Comparison of ENCODE assay signal across 13 mouse cellular contexts in genomic region chr11:46092121-46092520, GRCm38 (mm10). TPM values are rescaled to one million over a fixed set of nuclear protein-coding genes. Genes with fewer than 3 reads are reported as not detected.
DNase-seq lines count a peak whose midpoint lies in the region; ATAC-seq and TF ChIP-seq lines count a peak whose summit lies in the region.
"Had no signal": no experiment of that assay in that cellular context is flagged by ENCODE, and none has a peak within 500 bp of the region (broad histone marks: within the 10 kb centered on the region; RNA-seq: fewer than 3 reads in every experiment).

No protein-coding gene starts in this region.

- H3K27me3 ChIP-seq in kidney, embryonic 15.5 days, result no peaks in the 10 kb centered on the region
- H3K27me3 ChIP-seq in kidney, embryonic 14.5 days (ENCODE audit: control insufficient read depth, insufficient read depth, low read length), result no peaks in the 10 kb centered on the region
- no peaks in the 10 kb centered on the region for H3K27me3 ChIP-seq in MEL (ENCODE audit: control insufficient read depth in 1 of 2, insufficient read depth in 2 of 2, low read length in 2 of 2)
- no peaks in the 10 kb centered on the region for H3K27me3 ChIP-seq in neural tube, embryonic 15.5 days (replicated peaks)
- no peaks in the 10 kb centered on the region for H3K27me3 ChIP-seq in forebrain, embryonic 13.5 days
- H3K27me3 ChIP-seq: limb, embryonic 13.5 days; Patski had no signal

- H3K79me2 ChIP-seq in MEL (ENCODE audit: control insufficient read depth, insufficient read depth, low read length, poor library complexity), result no peaks in the 10 kb centered on the region

- no peaks in the 10 kb centered on the region for H3K9me3 ChIP-seq in kidney, embryonic 15.5 days (replicated peaks)
- no peaks in the 10 kb centered on the region for H3K9me3 ChIP-seq in kidney, embryonic 14.5 days (ENCODE audit: control insufficient read depth, low read length)
- H3K9me3 ChIP-seq in MEL (replicated peaks; ENCODE audit: insufficient read depth, low read length), result no peaks in the 10 kb centered on the region
- H3K9me3 ChIP-seq in neural tube, embryonic 15.5 days (replicated peaks), result no peaks in the 10 kb centered on the region
- H3K9me3 ChIP-seq in forebrain, embryonic 13.5 days (replicated peaks), result no peaks in the 10 kb centered on the region
- H3K9me3 ChIP-seq: limb, embryonic 13.5 days had no signal

- peaks cover 23% of the 10 kb centered on the region for H3K36me3 ChIP-seq in kidney, embryonic 15.5 days
- peaks cover 7% of the 10 kb centered on the region; the same call in 1 of the 2 replicates for H3K36me3 ChIP-seq in kidney, embryonic 14.5 days (ENCODE audit: control insufficient read depth, insufficient read depth, low read length)
- H3K36me3 ChIP-seq in MEL (ENCODE audit: control insufficient read depth in 1 of 2, insufficient read depth in 2 of 2, low read length in 2 of 2), result peaks cover 0 to 22% of the 10 kb centered on the region in 2 experiments; a peak in 2 of 4 replicates
- peaks cover 12% of the 10 kb centered on the region for H3K36me3 ChIP-seq in neural tube, embryonic 15.5 days
- H3K36me3 ChIP-seq in forebrain, embryonic 13.5 days (ENCODE audit: poor library complexity, severe bottlenecking), result 0 out of 2 replicates have a peak, but pooled peaks cover 10% of the 10 kb centered on the region

- no peak for TF ChIP-seq EP300 in MEL (IDR thresholded peaks at IDR 0.05; ENCODE audit: low read depth in 1 of 2, low read length in 2 of 2)

- TF ChIP-seq RAD21 in MEL (IDR thresholded peaks at IDR 0.05; ENCODE audit: low read depth, low read length), result no peak

- H3K27ac ChIP-seq in kidney, embryonic 15.5 days, result 0 out of 2 replicates have a peak overlapping the region, but pooled peaks have one; percentile 49
- H3K27ac ChIP-seq in kidney, embryonic 14.5 days (ENCODE audit: low read depth, low read length), result no peak overlapping the region
- H3K27ac ChIP-seq in MEL (ENCODE audit: control insufficient read depth, low read depth, low read length), result no peak overlapping the region
- H3K27ac ChIP-seq in neural tube, embryonic 15.5 days (replicated peaks), result 0 out of 2 replicates have a peak overlapping the region, but pooled peaks have one; percentile 37
- no peak overlapping the region for H3K27ac ChIP-seq in forebrain, embryonic 13.5 days
- H3K27ac ChIP-seq: limb, embryonic 13.5 days had no signal

- 87% methylated on average over 4 of the region's 4 CpGs for WGBS in kidney, embryonic 15.5 days
- 91% methylated on average over 4 of the region's 4 CpGs for WGBS in kidney, embryonic 14.5 days
- WGBS in neural tube, embryonic 15.5 days, result 69% methylated on average over 4 of the region's 4 CpGs
- 85% methylated on average over 4 of the region's 4 CpGs for WGBS in forebrain, embryonic 13.5 days

- H3K4me3 ChIP-seq in kidney, embryonic 15.5 days (replicated peaks), result no peak overlapping the region
- H3K4me3 ChIP-seq in kidney, embryonic 14.5 days (ENCODE audit: low read length), result no peak overlapping the region
- no peak overlapping the region for H3K4me3 ChIP-seq in MEL (ENCODE audit: control insufficient read depth in 1 of 2, insufficient read depth in 1 of 2, low read depth in 2 of 2, low read length in 2 of 2)
- H3K4me3 ChIP-seq in neural tube, embryonic 15.5 days (replicated peaks), result no peak overlapping the region
- no peak overlapping the region for H3K4me3 ChIP-seq in forebrain, embryonic 13.5 days
- H3K4me3 ChIP-seq: limb, embryonic 13.5 days had no signal

- ATAC-seq in kidney, embryonic 15.5 days (replicated peaks; ENCODE audit: low FRiP score), result no peak
- no peak for ATAC-seq in kidney, embryonic 14.5 days (ENCODE audit: low FRiP score, low TSS enrichment)
- 0 out of 2 replicates have a peak, but pooled peaks have one; percentile 25 for ATAC-seq in neural tube, embryonic 15.5 days (ENCODE audit: low FRiP score)
- ATAC-seq in forebrain, embryonic 13.5 days, result no peak
- ATAC-seq: Patski had no signal

- peak; percentile 48 to 60 for DNase-seq in cerebellum, postnatal 25 days
- DNase-seq in cerebellum, adult 11 months, result no peak
- DNase-seq in MEL (ENCODE audit: low read depth, low spot score), result peak; percentile 20
- DNase-seq in testis, postnatal 14 days (ENCODE audit: low spot score), result no peak
- DNase-seq: B cell, adult 2 months; kidney, adult 18-20 months had no signal

- TF ChIP-seq POLR2A in MEL (IDR thresholded peaks at IDR 0.05; ENCODE audit: control insufficient read depth in 1 of 2, insufficient read depth in 1 of 2, low read depth in 1 of 2, low read length in 2 of 2, poor library complexity in 1 of 2), result no peak

- peaks cover 59% of the 10 kb centered on the region for H3K4me1 ChIP-seq in kidney, embryonic 15.5 days
- peaks cover 21% of the 10 kb centered on the region for H3K4me1 ChIP-seq in kidney, embryonic 14.5 days (ENCODE audit: control insufficient read depth, insufficient read depth, low read length)
- peaks cover 12 to 27% of the 10 kb centered on the region in 2 experiments for H3K4me1 ChIP-seq in MEL (ENCODE audit: control insufficient read depth in 1 of 2, insufficient read depth in 2 of 2, low read length in 2 of 2)
- H3K4me1 ChIP-seq in neural tube, embryonic 15.5 days, result peaks cover 17% of the 10 kb centered on the region
- H3K4me1 ChIP-seq in forebrain, embryonic 13.5 days, result no peaks in the 10 kb centered on the region

- H3K9ac ChIP-seq in kidney, embryonic 15.5 days, result no peak overlapping the region
- no peak overlapping the region for H3K9ac ChIP-seq in kidney, embryonic 14.5 days (ENCODE audit: low read depth, low read length)
- H3K9ac ChIP-seq in MEL (ENCODE audit: control insufficient read depth, low read depth, low read length, poor library complexity, severe bottlenecking), result no peak overlapping the region
- H3K9ac ChIP-seq in neural tube, embryonic 15.5 days (replicated peaks), result no peak overlapping the region
- no peak overlapping the region for H3K9ac ChIP-seq in forebrain, embryonic 13.5 days
- H3K9ac ChIP-seq: limb, embryonic 13.5 days had no signal

- no peak for TF ChIP-seq CTCF in MEL (IDR thresholded peaks at IDR 0.05 in 2 of 3, conservative IDR thresholded peaks at IDR 0.05 in 1 of 3; ENCODE audit: control insufficient read depth in 1 of 3, insufficient read depth in 1 of 3, low read depth in 2 of 3, low read length in 3 of 3, poor library complexity in 1 of 3, severe bottlenecking in 1 of 3)

- no peak overlapping the region for H3K4me2 ChIP-seq in kidney, embryonic 15.5 days
- no peak overlapping the region for H3K4me2 ChIP-seq in kidney, embryonic 14.5 days (replicated peaks; ENCODE audit: low read depth, low read length)
- no peak overlapping the region for H3K4me2 ChIP-seq in neural tube, embryonic 15.5 days
- H3K4me2 ChIP-seq in forebrain, embryonic 13.5 days, result no peak overlapping the region
- H3K4me2 ChIP-seq: limb, embryonic 13.5 days; midbrain, embryonic 11.5 days had no signal

TF ChIP-seq in MEL, 35 proteins besides CTCF, POLR2A, EP300 and RAD21:
- no peak for TF ChIP-seq USF1 (IDR thresholded peaks at IDR 0.05; ENCODE audit: low read depth, low read length)
- TF ChIP-seq TAL1 (IDR thresholded peaks at IDR 0.05; ENCODE audit: low read length), result no peak
- no peak for TF ChIP-seq ZC3H11A (IDR thresholded peaks at IDR 0.05; ENCODE audit: low read depth, low read length)

RNA-seq across cellular contexts. Expression of gene Adam19, which starts 36.3 kb away (rescaled TPM):
- polyA plus RNA-seq in kidney, embryonic 15.5 days (2015; fragmentation: Nextera tagmentation; extraction: Ambion mirVana), result 14.4 and 17.9 TPM in 2 replicates
- polyA plus RNA-seq in kidney, embryonic 14.5 days (2014; fragmentation: Nextera tagmentation; extraction: Ambion mirVana), result 7.6 and 14.7 TPM in 2 replicates
- 0.12 and 0.16 TPM in 2 replicates for total RNA-seq in MEL (2012; rRNA removed)
- polyA plus RNA-seq in MEL (2012; ENCODE audit: insufficient read depth in 1 of 2, insufficient read length in 2 of 2, low read depth in 1 of 2, low replicate concordance in 2 of 2, missing spikeins in 1 of 2), result under 1 TPM in 1 of 2 experiments, not detected in 1; 0.19 TPM
- 13.7 and 16.8 TPM in 2 replicates for polyA plus RNA-seq in neural tube, embryonic 15.5 days (2015; fragmentation: Nextera tagmentation; extraction: Ambion mirVana)
- polyA plus RNA-seq in forebrain, embryonic 13.5 days (2015; fragmentation: Nextera tagmentation; extraction: Ambion mirVana), result 6.2 and 7.2 TPM in 2 replicates

RNA-seq across cellular contexts. Expression of gene Gm12166, which starts 40.0 kb away (rescaled TPM):
- 2.8 and 6.7 TPM in 2 replicates for polyA plus RNA-seq in kidney, embryonic 15.5 days (2015; fragmentation: Nextera tagmentation; extraction: Ambion mirVana)
- polyA plus RNA-seq in kidney, embryonic 14.5 days (2014; fragmentation: Nextera tagmentation; extraction: Ambion mirVana), result 5.0 and 5.4 TPM in 2 replicates
- total RNA-seq in MEL (2012; rRNA removed), result 3.9 and 6.8 TPM in 2 replicates
- polyA plus RNA-seq in MEL (2012; ENCODE audit: insufficient read depth in 1 of 2, insufficient read length in 2 of 2, low read depth in 1 of 2, low replicate concordance in 2 of 2, missing spikeins in 1 of 2), result 1 to 10 TPM in 1 of 2 experiments, not detected in 1; 4.1 TPM
- 4.5 and 6.6 TPM in 2 replicates for polyA plus RNA-seq in neural tube, embryonic 15.5 days (2015; fragmentation: Nextera tagmentation; extraction: Ambion mirVana)
- polyA plus RNA-seq in forebrain, embryonic 13.5 days (2015; fragmentation: Nextera tagmentation; extraction: Ambion mirVana), result 2.6 and 4.3 TPM in 2 replicates

Comparison
In these comparisons a context has a peak if more than half of its experiments do, and no peak if none do; other contexts are left out.
1. DNase-seq: peak in cerebellum, postnatal 25 days (2 of 2) and MEL (single experiment); none in cerebellum, adult 11 months (single experiment) and testis, postnatal 14 days (single experiment).
2. H3K27ac ChIP-seq: peak in kidney, embryonic 15.5 days (single experiment) and neural tube, embryonic 15.5 days (single experiment); none in kidney, embryonic 14.5 days (single experiment), MEL (single experiment) and forebrain, embryonic 13.5 days (single experiment).